ENCODE assay signal across 8 mouse cellular contexts in genomic region chr4:47577490-47577889, GRCm38 (mm10).
DNase-seq lines count a peak whose midpoint lies in the region; ATAC-seq and TF ChIP-seq lines count a peak whose summit lies in the region.

No protein-coding gene starts in this region.

- H3K4me3 ChIP-seq in forebrain, embryonic 13.5 days = no peak overlapping the region
- H3K4me3 ChIP-seq in forebrain, embryonic 10.5 days = no peak overlapping the region
- no peak overlapping the region for H3K4me3 ChIP-seq in liver, embryonic 14.5 days (ENCODE audit: insufficient read depth in 1 of 2, low read depth in 2 of 2, low read length in 2 of 2)

- no peak overlapping the region for H3K9ac ChIP-seq in forebrain, embryonic 13.5 days
- no peak overlapping the region for H3K9ac ChIP-seq in liver, embryonic 14.5 days (replicated peaks)

- intact Hi-C loops in heart, postnatal 36 days (cut with DNase I) = loop anchor here (5.0 to 10.0 kb wide), 2 partner anchors 465 to 587 kb away; no protein-coding TSS in a partner anchor

- no peak overlapping the region for H3K4me2 ChIP-seq in forebrain, embryonic 13.5 days
- H3K4me2 ChIP-seq in liver, embryonic 14.5 days (ENCODE audit: low read depth) = no peak overlapping the region

- no peaks in the 10 kb centered on the region for H3K36me3 ChIP-seq in forebrain, embryonic 13.5 days (ENCODE audit: poor library complexity, severe bottlenecking)
- H3K36me3 ChIP-seq in forebrain, embryonic 10.5 days (replicated peaks) = no peaks in the 10 kb centered on the region
- H3K36me3 ChIP-seq in liver, embryonic 14.5 days (replicated peaks; ENCODE audit: control insufficient read depth, insufficient read depth, low read depth) = no peaks in the 10 kb centered on the region

- DNase-seq in forebrain, embryonic 10.5 days (ENCODE audit: extremely low spot score, low spot score) = no peak
- no peak for DNase-seq in liver, embryonic 14.5 days (ENCODE audit: low read depth in 3 of 3, low spot score in 3 of 3)
- DNase-seq in liver = no peak
- peak; percentile 67 to 74 for DNase-seq in cerebellum, adult 18-20 months
- DNase-seq in heart, postnatal 36 days = peak; percentile 43 to 47
- DNase-seq in yolk sac, embryonic 10.5 days (ENCODE audit: low spot score) = no peak
- DNase-seq in B cell, adult 2 months = no peak

- peak; percentile 26; the same call in 1 of the 2 replicates for TF ChIP-seq CTCF in liver, embryonic 14.5 days (IDR thresholded peaks at IDR 0.05; ENCODE audit: low read depth)

- H3K4me1 ChIP-seq in forebrain, embryonic 13.5 days = no peaks in the 10 kb centered on the region
- no peaks in the 10 kb centered on the region for H3K4me1 ChIP-seq in forebrain, embryonic 10.5 days
- no peaks in the 10 kb centered on the region for H3K4me1 ChIP-seq in liver, embryonic 14.5 days (replicated peaks; ENCODE audit: control insufficient read depth in 2 of 2, insufficient read depth in 2 of 2, low read length in 1 of 2)

- H3K27ac ChIP-seq in forebrain, embryonic 13.5 days = no peak overlapping the region
- no peak overlapping the region for H3K27ac ChIP-seq in forebrain, embryonic 10.5 days
- no peak overlapping the region for H3K27ac ChIP-seq in liver, embryonic 14.5 days

- no peaks in the 10 kb centered on the region for H3K27me3 ChIP-seq in forebrain, embryonic 13.5 days
- H3K27me3 ChIP-seq in forebrain, embryonic 10.5 days (ENCODE audit: poor library complexity, severe bottlenecking) = no peaks in the 10 kb centered on the region
- no peaks in the 10 kb centered on the region for H3K27me3 ChIP-seq in liver, embryonic 14.5 days (ENCODE audit: control insufficient read depth, insufficient read depth, low read length)

- whole genome bisulfite sequencing in forebrain, embryonic 13.5 days = 94% methylated on average over 3 of the region's 3 CpGs
- 87% methylated on average over 3 of the region's 3 CpGs for WGBS in forebrain, embryonic 10.5 days
- 45% methylated on average over 3 of the region's 3 CpGs for whole genome bisulfite sequencing in liver, embryonic 14.5 days (ENCODE audit: insufficient replicate concordance)

- no peak for TF ChIP-seq EP300 in liver, embryonic 14.5 days (IDR thresholded peaks at IDR 0.05; ENCODE audit: low read depth)

- H3K9me3 ChIP-seq in forebrain, embryonic 13.5 days (replicated peaks) = no peaks in the 10 kb centered on the region
- H3K9me3 ChIP-seq in forebrain, embryonic 10.5 days = no peaks in the 10 kb centered on the region
- no peaks in the 10 kb centered on the region for H3K9me3 ChIP-seq in liver, embryonic 14.5 days (ENCODE audit: control insufficient read depth, low read length)

- peak; percentile 27; the same call in 1 of the 2 replicates for ATAC-seq in forebrain, embryonic 13.5 days
- no peak for ATAC-seq in liver, embryonic 14.5 days (ENCODE audit: insufficient read depth)

Comparison
In these comparisons a context has a peak if more than half of its experiments do, and no peak if none do; other contexts are left out.
1. DNase-seq: peak in cerebellum, adult 18-20 months (2 of 2) and heart, postnatal 36 days (2 of 2); none in forebrain, embryonic 10.5 days (single experiment), liver, embryonic 14.5 days (0 of 3), liver (single experiment), yolk sac, embryonic 10.5 days (single experiment) and B cell, adult 2 months (0 of 2).